Mouse (Mus musculus): ENCODE data around the gene Ltbp4. TPM values are rescaled to one million over a fixed set of nuclear protein-coding genes. Genes with fewer than 3 reads are reported as not detected.

The Ltbp4 gene
- polyA plus RNA-seq, 1 experiment from 2014 or later = 66.0 TPM

GRCm38 (mm10) chr7:27354783-27355182 is 17.3 kb upstream of the Ltbp4 start:
- Histone ChIP-seq H3K36me3 (peaks cover 23% of the 10 kb centered on the region), H3K9ac (no peak overlapping the region), H3K27me3 (peaks cover 24% of the 10 kb centered on the region), H3K9me3 (no peaks in the 10 kb centered on the region), H3K4me2 (peak overlapping the region; percentile 62), H3K4me1 (peaks cover 24% of the 10 kb centered on the region), H3K4me3 (peak overlapping the region; percentile 79), H3K27ac (no peak overlapping the region)
- WGBS = 48% methylated on average over 4 of the region's 4 CpGs
- ATAC-seq (ENCODE audit: insufficient number of reproducible peaks, low FRiP score, low TSS enrichment, low read depth) = no peak

GRCm38 (mm10) chr7:27354144-27354543 is 16.7 kb upstream of the Ltbp4 start:
- no peak for ATAC-seq (ENCODE audit: insufficient number of reproducible peaks, low FRiP score, low TSS enrichment, low read depth)
- WGBS = 25% methylated on average over 6 of the region's 6 CpGs
- Histone ChIP-seq H3K36me3 (peaks cover 23% of the 10 kb centered on the region), H3K4me2 (peak overlapping the region; percentile 62), H3K9ac (no peak overlapping the region), H3K27ac (no peak overlapping the region), H3K27me3 (peaks cover 24% of the 10 kb centered on the region), H3K4me1 (peaks cover 24% of the 10 kb centered on the region), H3K9me3 (no peaks in the 10 kb centered on the region), H3K4me3 (peak overlapping the region; percentile 79)

GRCm38 (mm10) chr7:27345444-27345843 is 8.0 kb upstream of the Ltbp4 start:
- H3K4me1 ChIP-seq = no peaks in the 10 kb centered on the region
- H3K9me3 ChIP-seq = no peaks in the 10 kb centered on the region
- H3K4me2 ChIP-seq = no peak overlapping the region
- WGBS = 22% methylated on average over 6 of the region's 6 CpGs
- H3K36me3 ChIP-seq = peaks cover 39% of the 10 kb centered on the region
- H3K27ac ChIP-seq = no peak overlapping the region
- no peaks in the 10 kb centered on the region for H3K27me3 ChIP-seq
- H3K9ac ChIP-seq = no peak overlapping the region
- no peak overlapping the region for H3K4me3 ChIP-seq
- ATAC-seq (ENCODE audit: insufficient number of reproducible peaks, low FRiP score, low TSS enrichment, low read depth) = no peak

GRCm38 (mm10) chr7:27342595-27342994 is 5.1 kb upstream of the Ltbp4 start:
- Histone ChIP-seq H3K9me3 (no peaks in the 10 kb centered on the region), H3K36me3 (peaks cover 25% of the 10 kb centered on the region), H3K9ac (no peak overlapping the region), H3K27ac (no peak overlapping the region), H3K27me3 (peaks cover 14% of the 10 kb centered on the region), H3K4me1 (peaks cover 1% of the 10 kb centered on the region), H3K4me2 (no peak overlapping the region), H3K4me3 (no peak overlapping the region)
- 57% methylated on average over 4 of the region's 4 CpGs for WGBS
- ATAC-seq (ENCODE audit: insufficient number of reproducible peaks, low FRiP score, low TSS enrichment, low read depth) = no peak

- Histone ChIP-seq H3K9me3 (no peaks in the 10 kb centered on the region), H3K4me2 (no peak overlapping the region), H3K4me3 (no peak overlapping the region), H3K27ac (no peak overlapping the region), H3K36me3 (peaks cover 13% of the 10 kb centered on the region), H3K9ac (no peak overlapping the region), H3K4me1 (peaks cover 30% of the 10 kb centered on the region), H3K27me3 (peaks cover 30% of the 10 kb centered on the region)
- no peak for ATAC-seq (ENCODE audit: insufficient number of reproducible peaks, low FRiP score, low TSS enrichment, low read depth)
- 40% methylated on average over 7 of the region's 7 CpGs for WGBS
Measured at GRCm38 (mm10) chr7:27339519-27339918, 2.0 kb upstream of the Ltbp4 start.

GRCm38 (mm10) chr7:27339114-27339513 is 1.6 kb upstream of the Ltbp4 start:
- Histone ChIP-seq H3K9me3 (no peaks in the 10 kb centered on the region), H3K4me2 (no peak overlapping the region), H3K27ac (no peak overlapping the region), H3K4me3 (no peak overlapping the region), H3K9ac (no peak overlapping the region), H3K27me3 (peaks cover 34% of the 10 kb centered on the region), H3K4me1 (peaks cover 34% of the 10 kb centered on the region), H3K36me3 (peaks cover 9% of the 10 kb centered on the region; the same call in 1 of the 2 replicates)
- no peak for ATAC-seq (ENCODE audit: insufficient number of reproducible peaks, low FRiP score, low TSS enrichment, low read depth)
- WGBS = 65% methylated on average over 4 of the region's 4 CpGs

GRCm38 (mm10) chr7:27335928-27336823 is 1.3 kb downstream of the Ltbp4 start:
- WGBS = under 1% methylated on average over 47 of the region's 47 CpGs
- Histone ChIP-seq H3K9ac (peak overlapping the region; percentile 33; the same call in 1 of the 2 replicates), H3K4me3 (peak overlapping the region; percentile 49), H3K9me3 (no peaks in the 10 kb centered on the region), H3K27ac (peak overlapping the region; percentile 77), H3K27me3 (peaks cover 53% of the 10 kb centered on the region), H3K4me1 (peaks cover 64% of the 10 kb centered on the region), H3K36me3 (no peaks in the 10 kb centered on the region), H3K4me2 (peak overlapping the region; percentile 88)
- peak; percentile 83 for ATAC-seq (ENCODE audit: insufficient number of reproducible peaks, low FRiP score, low TSS enrichment, low read depth)

- no peak overlapping the region for H3K4me2 ChIP-seq
- H3K4me3 ChIP-seq = no peak overlapping the region
- no peaks in the 10 kb centered on the region for H3K9me3 ChIP-seq
- H3K36me3 ChIP-seq = no peaks in the 10 kb centered on the region
- 58% methylated on average over 15 of the region's 15 CpGs for WGBS
- peaks cover 62% of the 10 kb centered on the region for H3K27me3 ChIP-seq
- H3K9ac ChIP-seq = no peak overlapping the region
- H3K4me1 ChIP-seq = peaks cover 74% of the 10 kb centered on the region
- peak overlapping the region; percentile 59; the same call in 1 of the 2 replicates for H3K27ac ChIP-seq
- ATAC-seq (ENCODE audit: insufficient number of reproducible peaks, low FRiP score, low TSS enrichment, low read depth) = no peak
Measured at GRCm38 (mm10) chr7:27335011-27335720, 2.3 kb downstream of the Ltbp4 start.

GRCm38 (mm10) chr7:27334405-27334911 is 3.0 kb downstream of the Ltbp4 start:
- Histone ChIP-seq H3K4me2 (peak overlapping the region; percentile 26; the same call in 1 of the 2 replicates), H3K4me3 (peak overlapping the region; percentile 62), H3K27me3 (peaks cover 70% of the 10 kb centered on the region), H3K9ac (0 out of 2 replicates have a peak overlapping the region, but pooled peaks have one; percentile 10), H3K4me1 (peaks cover 81% of the 10 kb centered on the region), H3K36me3 (no peaks in the 10 kb centered on the region), H3K9me3 (no peaks in the 10 kb centered on the region), H3K27ac (no peak overlapping the region)
- 6% methylated on average over 32 of the region's 32 CpGs for WGBS
- no peak for ATAC-seq (ENCODE audit: insufficient number of reproducible peaks, low FRiP score, low TSS enrichment, low read depth)

GRCm38 (mm10) chr7:27333316-27333941 is 4.1 kb downstream of the Ltbp4 start:
- Histone ChIP-seq H3K4me1 (peaks cover 90% of the 10 kb centered on the region), H3K27me3 (peaks cover 70% of the 10 kb centered on the region), H3K4me2 (peak overlapping the region; percentile 98), H3K27ac (peak overlapping the region; percentile 77), H3K9ac (peak overlapping the region; percentile 68), H3K9me3 (no peaks in the 10 kb centered on the region), H3K36me3 (no peaks in the 10 kb centered on the region), H3K4me3 (peak overlapping the region; percentile 62)
- ATAC-seq (ENCODE audit: insufficient number of reproducible peaks, low FRiP score, low TSS enrichment, low read depth) = no peak
- 2% methylated on average over 61 of the region's 77 CpGs for WGBS

- Histone ChIP-seq H3K27ac (peak overlapping the region; percentile 77), H3K36me3 (peaks cover under 1% of the 10 kb centered on the region; the same call in 1 of the 2 replicates), H3K27me3 (peaks cover 69% of the 10 kb centered on the region), H3K9ac (peak overlapping the region; percentile 68), H3K4me1 (peaks cover 89% of the 10 kb centered on the region), H3K4me2 (peak overlapping the region; percentile 98), H3K4me3 (peak overlapping the region; percentile 62), H3K9me3 (no peaks in the 10 kb centered on the region)
- no peak for ATAC-seq (ENCODE audit: insufficient number of reproducible peaks, low FRiP score, low TSS enrichment, low read depth)
- 2% methylated on average over 37 of the region's 39 CpGs for WGBS
Measured at GRCm38 (mm10) chr7:27332353-27333199, 4.9 kb downstream of the Ltbp4 start.

All from limb, embryonic 15.5 days (tissue).